Mouse (Mus musculus): ENCODE results near the gene Hist1h2bn.
A peak's percentile ranks its signal among the peaks of the same experiment; 100 is the strongest.
"Not testable (repeated sequence)": the region's sequence is repeated elsewhere in the genome, so short reads cannot be mapped to it uniquely, and the experiment has no call there.

Gene Hist1h2bn

GRCm38 (mm10) chr13:21781021-21781555, 27.2 kb downstream of the Hist1h2bn start:
- no peak for DNase-seq (ENCODE audit: extremely low read depth, low read depth, low spot score)

GRCm38 (mm10) chr13:21781639-21782038, 27.7 kb downstream of the Hist1h2bn start:
- no peak for DNase-seq (ENCODE audit: extremely low read depth, low read depth, low spot score)

GRCm38 (mm10) chr13:21782361-21783254, 28.7 kb downstream of the Hist1h2bn start:
- DNase-seq (ENCODE audit: extremely low read depth, low read depth, low spot score), result not testable (repeated sequence)

- no peak for DNase-seq (ENCODE audit: extremely low read depth, low read depth, low spot score)
Measured at GRCm38 (mm10) chr13:21783255-21783617, 29.3 kb downstream of the Hist1h2bn start, which contains the start of gene Hist1h3i. Gene Hist1h3i (minus strand): TSS chr13:21783370.

GRCm38 (mm10) chr13:21783734-21784161, 29.8 kb downstream of the Hist1h2bn start:
- no peak for DNase-seq (ENCODE audit: extremely low read depth, low read depth, low spot score)

- DNase-seq (ENCODE audit: extremely low read depth, low read depth, low spot score), result no peak
Measured at GRCm38 (mm10) chr13:21784311-21784710, 30.4 kb downstream of the Hist1h2bn start.

GRCm38 (mm10) chr13:21786189-21786898, 32.4 kb downstream of the Hist1h2bn start:
- no peak for DNase-seq (ENCODE audit: extremely low read depth, low read depth, low spot score)

GRCm38 (mm10) chr13:21786899-21787629, 33.1 kb downstream of the Hist1h2bn start, which contains the start of the genes Hist1h2an and Hist1h2bp:
Gene Hist1h2an (minus strand): TSS chr13:21787218.
Gene Hist1h2bp (plus strand): TSS chr13:21787461.
- DNase-seq (ENCODE audit: extremely low read depth, low read depth, low spot score), result peak; percentile 92

GRCm38 (mm10) chr13:21787760-21788593, 34.1 kb downstream of the Hist1h2bn start:
- DNase-seq (ENCODE audit: extremely low read depth, low read depth, low spot score), result no peak

GRCm38 (mm10) chr13:21789925-21790324, 36.0 kb downstream of the Hist1h2bn start:
- DNase-seq (ENCODE audit: extremely low read depth, low read depth, low spot score), result no peak

- DNase-seq (ENCODE audit: extremely low read depth, low read depth, low spot score), result no peak
Measured at GRCm38 (mm10) chr13:21790601-21791283, 36.8 kb downstream of the Hist1h2bn start.

- no peak for DNase-seq (ENCODE audit: extremely low read depth, low read depth, low spot score)
Measured at GRCm38 (mm10) chr13:21795584-21795983, 41.7 kb downstream of the Hist1h2bn start.

- not testable (repeated sequence) for DNase-seq (ENCODE audit: extremely low read depth, low read depth, low spot score)
Measured at GRCm38 (mm10) chr13:21797163-21797562, 43.2 kb downstream of the Hist1h2bn start.

- not testable (repeated sequence) for DNase-seq (ENCODE audit: extremely low read depth, low read depth, low spot score)
Measured at GRCm38 (mm10) chr13:21803058-21803457, 49.1 kb downstream of the Hist1h2bn start.
